Mouse (Mus musculus) intestine, embryonic 14.5 days (tissue): ENCODE results near the gene Hadh. TPM values are rescaled to one million over a fixed set of nuclear protein-coding genes. Genes with fewer than 3 reads are reported as not detected.
A peak's percentile ranks its signal among the peaks of the same experiment; 100 is the strongest.

Experiments
- ATAC-seq: fragments of 200-750 bp; cut with Nextera tagmentation; replicated peaks from 2 replicates; pipeline ENCODE4 v1.8.0; 2017; ENCODE audit warnings: low read depth, moderate number of reproducible peaks, moderate TSS enrichment, moderate library complexity; ENCODE audit not compliant: low FRiP score, low TSS enrichment
- DNase-seq: peaks from one replicate; pipeline ENCODE4 v3.0.0-alpha.2; 2018; ENCODE audit warnings: low spot score
- H3K27ac ChIP-seq: fragments of 300-500 bp; sonication (generic); 2 replicates; pipeline ENCODE4 v1.5.1; 2014; ENCODE audit warnings: low read depth, mild to moderate bottlenecking, control low read depth
- H3K27me3 ChIP-seq: fragments of 300-500 bp; sonication (generic); replicated peaks from 2 replicates; pipeline ENCODE4 v1.6.1; 2014; ENCODE audit warnings: low read length, control low read depth; ENCODE audit not compliant: control insufficient read depth, insufficient read depth
- H3K36me3 ChIP-seq: fragments of 300-500 bp; sonication (generic); 2 replicates; pipeline ENCODE4 v1.6.1; 2014; ENCODE audit warnings: low read length, control low read depth; ENCODE audit not compliant: control insufficient read depth, insufficient read depth
- H3K4me1 ChIP-seq: fragments of 300-500 bp; sonication (generic); replicated peaks from 2 replicates; pipeline ENCODE4 v1.6.1; 2014; ENCODE audit warnings: low read length, control low read depth, mixed read lengths; ENCODE audit not compliant: control insufficient read depth, insufficient read depth
- H3K4me2 ChIP-seq: fragments of 300-500 bp; sonication (generic); 2 replicates; pipeline ENCODE4 v1.6.1; 2014; ENCODE audit warnings: low read length
- H3K4me3 ChIP-seq: fragments of 300-500 bp; sonication (generic); 2 replicates; pipeline ENCODE4 v1.5.1; 2014; ENCODE audit warnings: low read depth, low read length, control low read depth, mixed read lengths
- H3K9ac ChIP-seq: fragments of 300-500 bp; sonication (generic); 2 replicates; pipeline ENCODE4 v1.6.1; 2014; ENCODE audit warnings: mild to moderate bottlenecking, low read length
- H3K9me3 ChIP-seq: fragments of 300-500 bp; sonication (generic); 2 replicates; pipeline ENCODE4 v1.6.1; 2016; ENCODE audit warnings: low read length, control low read depth; ENCODE audit not compliant: control insufficient read depth
- WGBS: fragments of 180-500 bp; shearing (Covaris S2); extraction: QIAGEN DNeasy Blood & Tissue Kit; methylation state at CpG from one replicate; pipeline ENCODE4 v1.1.7; 2014; 5-methylcytosine and 5-hydroxymethylcytosine counted together
- polyA plus RNA-seq: library from polyadenylated mRNA; unstranded; fragments of >200 nt; fragmentation: Nextera tagmentation; extraction: Ambion mirVana; gene quantifications from 2 replicates; pipeline ENCODE4 v1.2.1, GENCODE M21; 2014

The Hadh gene
- polyA plus RNA-seq, 1 experiment from 2014 or later = 181 TPM

DNA sequence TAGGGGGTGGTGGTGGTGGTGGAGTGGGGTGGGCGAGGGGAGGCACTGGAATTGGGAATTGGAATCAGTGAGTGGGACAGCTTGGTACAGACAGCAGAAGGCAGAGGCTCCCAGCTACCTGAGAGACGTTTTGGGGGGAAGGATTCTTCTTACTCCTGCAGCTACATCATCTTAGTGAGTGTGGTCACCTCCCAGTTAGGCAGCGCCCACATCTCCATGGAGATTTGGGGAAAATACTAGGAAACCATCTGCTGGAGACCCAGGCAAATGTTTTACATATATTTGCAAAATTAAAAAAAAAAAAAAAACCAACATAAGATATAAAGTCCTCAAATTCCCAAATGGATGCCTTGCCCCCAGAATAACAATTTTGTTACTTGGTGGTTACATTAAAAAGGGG, 72.9 kb downstream of the Hadh start:
- no peak overlapping the region for H3K9ac ChIP-seq
- no peak overlapping the region for H3K4me3 ChIP-seq
- no peaks in the 10 kb centered on the region for H3K4me1 ChIP-seq
- ATAC-seq = no peak
- 62% methylated on average over 3 of the region's 3 CpGs for WGBS
- H3K4me2 ChIP-seq = no peak overlapping the region
- no peak for DNase-seq
- no peak overlapping the region for H3K27ac ChIP-seq
- no peaks in the 10 kb centered on the region for H3K36me3 ChIP-seq
- no peaks in the 10 kb centered on the region for H3K27me3 ChIP-seq
- no peaks in the 10 kb centered on the region for H3K9me3 ChIP-seq

DNA sequence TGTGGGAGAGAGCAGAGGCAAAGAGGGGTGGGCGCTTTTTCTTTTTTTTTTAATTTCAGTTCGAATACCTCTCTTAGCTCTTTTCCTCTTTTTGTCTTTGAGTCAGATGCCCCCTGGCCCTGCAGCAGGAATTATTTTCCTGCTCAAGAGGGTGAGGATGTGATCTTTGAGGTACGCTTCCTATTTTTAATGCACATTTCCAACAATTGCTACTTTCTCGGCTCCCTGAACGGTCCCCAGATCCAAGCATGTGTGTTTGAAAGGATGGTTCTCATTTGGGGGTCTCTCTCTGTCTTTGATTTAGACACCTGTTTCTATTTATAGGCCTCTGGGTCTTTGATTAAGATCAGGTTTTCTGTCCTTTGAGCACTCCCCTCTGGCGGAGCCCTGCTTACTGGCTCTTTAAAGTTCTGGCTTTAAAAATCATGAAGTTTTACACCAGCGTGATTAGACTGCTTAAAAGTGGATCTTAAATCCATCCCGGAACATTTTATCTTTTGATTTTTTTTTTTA, 75.3 kb downstream of the Hadh start:
- no peak for DNase-seq
- H3K4me3 ChIP-seq = no peak overlapping the region
- H3K36me3 ChIP-seq = no peaks in the 10 kb centered on the region
- WGBS = 79% methylated on average over 8 of the region's 8 CpGs
- H3K27ac ChIP-seq = no peak overlapping the region
- H3K27me3 ChIP-seq = no peaks in the 10 kb centered on the region
- H3K9me3 ChIP-seq = no peaks in the 10 kb centered on the region
- no peak overlapping the region for H3K9ac ChIP-seq
- no peak for ATAC-seq
- H3K4me1 ChIP-seq = no peaks in the 10 kb centered on the region
- H3K4me2 ChIP-seq = no peak overlapping the region

DNA sequence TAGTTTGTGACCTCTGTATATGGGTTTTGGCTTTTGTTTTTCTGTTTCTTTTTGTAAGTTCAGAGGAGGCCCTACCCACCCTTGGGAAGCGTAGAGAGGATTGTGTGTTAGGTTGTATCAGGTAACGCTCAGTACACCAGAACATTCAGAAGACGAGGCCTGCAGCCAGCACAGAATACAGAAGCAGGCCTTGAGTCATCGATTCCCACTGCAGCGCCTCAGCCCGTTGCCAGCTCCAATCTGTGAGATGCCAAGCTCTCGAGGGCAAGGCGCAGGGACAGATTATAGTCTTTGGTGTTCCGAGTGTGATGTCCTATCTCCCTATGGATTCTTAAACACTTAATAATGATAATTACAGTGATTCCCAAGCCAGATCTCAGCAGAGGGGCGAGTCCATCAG, 75.9 kb downstream of the Hadh start:
- Histone ChIP-seq H3K9ac (no peak overlapping the region), H3K4me2 (no peak overlapping the region), H3K4me1 (no peaks in the 10 kb centered on the region), H3K27ac (no peak overlapping the region), H3K27me3 (no peaks in the 10 kb centered on the region), H3K36me3 (no peaks in the 10 kb centered on the region), H3K4me3 (no peak overlapping the region), H3K9me3 (no peaks in the 10 kb centered on the region)
- DNase-seq = no peak
- ATAC-seq = no peak
- 87% methylated on average over 10 of the region's 10 CpGs for WGBS

DNA sequence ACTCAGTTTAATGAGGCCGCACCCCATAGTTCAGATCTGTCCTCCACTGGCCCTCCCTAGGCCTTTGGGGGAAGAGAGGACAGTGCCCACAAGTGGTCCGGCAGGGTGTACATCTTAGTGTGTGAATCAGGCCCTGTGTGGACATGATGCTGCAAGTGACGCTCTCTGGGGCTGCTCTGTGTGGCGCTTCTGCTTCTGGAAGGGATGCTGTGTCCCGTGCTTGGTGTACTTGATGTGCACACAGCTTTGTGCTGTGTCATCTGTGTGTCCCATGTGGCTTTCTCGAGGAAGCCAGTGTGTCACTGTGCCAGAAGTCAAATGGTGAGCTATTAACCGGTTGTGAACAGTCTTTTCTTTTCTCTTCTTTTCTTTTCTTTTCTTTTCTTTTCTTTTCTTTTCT, 80.4 kb downstream of the Hadh start:
- Histone ChIP-seq H3K4me2 (no peak overlapping the region), H3K27ac (no peak overlapping the region), H3K4me1 (no peaks in the 10 kb centered on the region), H3K4me3 (no peak overlapping the region), H3K9ac (no peak overlapping the region), H3K27me3 (no peaks in the 10 kb centered on the region), H3K36me3 (no peaks in the 10 kb centered on the region), H3K9me3 (no peaks in the 10 kb centered on the region)
- DNase-seq (no peak), ATAC-seq (no peak)
- WGBS = 86% methylated on average over 7 of the region's 7 CpGs

DNA sequence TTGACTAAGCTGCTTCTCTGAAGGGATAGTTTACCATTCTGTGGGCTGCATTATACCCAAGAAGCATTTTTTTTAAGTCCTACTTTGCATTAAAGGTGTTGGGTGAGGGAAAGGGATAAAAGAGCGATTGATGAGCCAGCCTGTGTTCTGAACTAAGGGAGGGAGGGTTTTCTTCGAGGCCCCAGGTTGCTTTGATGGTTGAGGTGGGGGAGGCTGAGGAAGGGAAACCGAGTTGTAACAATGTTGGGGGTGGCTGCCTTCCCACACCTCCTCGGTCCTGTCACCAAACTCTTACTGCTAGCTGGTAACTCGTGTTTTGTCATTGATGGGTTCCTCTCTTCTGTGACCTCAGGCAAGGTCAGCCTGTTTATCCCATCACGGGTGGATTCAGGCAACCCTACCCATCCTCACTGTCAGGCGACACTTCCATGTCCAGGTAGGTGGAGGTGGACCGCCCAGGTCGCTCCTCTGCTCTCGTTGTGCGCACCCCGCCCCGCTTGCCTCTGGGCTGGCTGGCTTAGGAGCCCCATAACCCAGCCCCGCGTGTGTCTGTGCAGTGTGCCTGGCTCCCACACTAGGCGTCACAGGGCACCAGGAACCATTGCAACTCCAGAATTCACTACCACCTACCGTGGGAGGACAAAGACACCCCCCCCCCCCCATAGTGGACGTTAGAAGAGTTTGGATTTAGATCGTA, 81.1 kb downstream of the Hadh start:
- no peak for ATAC-seq
- Histone ChIP-seq H3K36me3 (no peaks in the 10 kb centered on the region), H3K9ac (no peak overlapping the region), H3K9me3 (no peaks in the 10 kb centered on the region), H3K4me1 (no peaks in the 10 kb centered on the region), H3K4me2 (no peak overlapping the region), H3K27ac (no peak overlapping the region), H3K4me3 (no peak overlapping the region), H3K27me3 (no peaks in the 10 kb centered on the region)
- DNase-seq = no peak
- 82% methylated on average over 19 of the region's 19 CpGs for WGBS

DNA sequence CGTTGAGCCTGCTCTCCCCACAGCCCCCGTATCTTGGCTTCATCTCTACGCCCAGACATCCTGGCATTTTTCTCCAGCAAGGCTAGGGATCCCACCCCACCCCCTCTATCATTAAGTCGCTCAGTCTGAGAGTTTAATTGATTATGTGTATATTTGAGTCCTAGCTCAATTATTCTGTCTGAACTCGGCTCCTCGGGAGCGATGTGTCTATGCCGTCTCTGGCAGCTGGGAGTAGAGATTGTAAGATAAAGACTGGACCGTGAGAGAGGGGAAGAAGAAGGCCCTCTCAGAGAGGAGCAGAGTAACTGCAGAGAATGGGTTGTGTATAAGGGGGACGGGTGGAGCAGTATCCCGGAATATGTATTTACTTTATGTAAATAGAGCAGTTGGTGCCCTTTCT, 81.7 kb downstream of the Hadh start:
- Histone ChIP-seq H3K27me3 (no peaks in the 10 kb centered on the region), H3K4me1 (no peaks in the 10 kb centered on the region), H3K9ac (no peak overlapping the region), H3K27ac (no peak overlapping the region), H3K36me3 (no peaks in the 10 kb centered on the region), H3K9me3 (no peaks in the 10 kb centered on the region), H3K4me2 (peak overlapping the region; percentile 35), H3K4me3 (no peak overlapping the region)
- DNase-seq (no peak), ATAC-seq (no peak)
- 21% methylated on average over 11 of the region's 11 CpGs for WGBS

DNA sequence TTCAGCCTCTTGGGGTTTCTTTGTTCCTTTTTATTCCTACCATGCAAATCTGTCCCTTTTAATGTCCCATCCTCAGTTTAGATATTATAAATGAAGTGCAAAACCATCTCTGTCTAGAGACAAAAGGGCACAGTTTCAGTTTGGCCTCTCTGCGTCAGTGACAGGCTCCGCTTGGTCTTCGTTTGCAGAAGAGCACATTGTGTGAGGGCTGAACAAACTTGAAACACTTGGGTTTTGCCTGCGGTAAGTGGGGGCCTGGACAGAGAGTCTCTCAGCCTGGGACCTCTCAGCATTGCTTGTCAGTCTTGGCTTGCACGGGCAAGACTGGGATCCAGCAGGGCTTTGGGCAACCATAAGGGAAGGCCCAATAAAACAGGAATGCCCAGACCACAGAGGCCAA, 85.7 kb downstream of the Hadh start:
- DNase-seq (no peak), ATAC-seq (no peak)
- Histone ChIP-seq H3K27me3 (no peaks in the 10 kb centered on the region), H3K4me1 (no peaks in the 10 kb centered on the region), H3K36me3 (no peaks in the 10 kb centered on the region), H3K4me2 (no peak overlapping the region), H3K9ac (no peak overlapping the region), H3K9me3 (no peaks in the 10 kb centered on the region), H3K4me3 (no peak overlapping the region), H3K27ac (no peak overlapping the region)
- 67% methylated on average over 5 of the region's 5 CpGs for WGBS

Other genes starting within 250 kb of the Hadh start
- 0.69 and 0.71 TPM in 2 replicates for gene Lef1, start 161.6 kb downstream of the Hadh start, polyA plus RNA-seq
- gene Cyp2u1, start 31.1 kb upstream of the Hadh start, polyA plus RNA-seq = 3.9 TPM in 2 replicates
- 12.4 and 15.9 TPM in 2 replicates for gene Sgms2, start 219.3 kb upstream of the Hadh start, polyA plus RNA-seq